Mouse (Mus musculus) midbrain, embryonic 15.5 days (tissue): ENCODE data around the gene Pdzd2. TPM values are rescaled to one million over a fixed set of nuclear protein-coding genes. Genes with fewer than 3 reads are reported as not detected.

ENCODE experiments used
- ATAC-seq: fragments of 200-750 bp; cut with Nextera tagmentation; replicated peaks from 2 replicates; pipeline ENCODE4 v1.8.0; 2017; ENCODE audit warnings: moderate TSS enrichment
- H3K27ac ChIP-seq: fragments of 300-500 bp; sonication (generic); 2 replicates; pipeline ENCODE4 v1.5.1; 2015; ENCODE audit warnings: mild to moderate bottlenecking, inconsistent platforms
- H3K27me3 ChIP-seq: fragments of 300-500 bp; sonication (generic); replicated peaks from 2 replicates; pipeline ENCODE4 v1.6.1; 2015; ENCODE audit warnings: inconsistent platforms
- H3K36me3 ChIP-seq: fragments of 300-500 bp; sonication (generic); replicated peaks from 2 replicates; pipeline ENCODE4 v1.6.1; 2015; ENCODE audit warnings: inconsistent platforms
- H3K4me1 ChIP-seq: fragments of 300-500 bp; sonication (generic); 2 replicates; pipeline ENCODE4 v1.6.1; 2015; ENCODE audit warnings: inconsistent platforms
- H3K4me2 ChIP-seq: fragments of 300-500 bp; sonication (generic); 2 replicates; pipeline ENCODE4 v1.6.1; 2015; ENCODE audit warnings: inconsistent platforms, mild to moderate bottlenecking, moderate library complexity
- H3K4me3 ChIP-seq: fragments of 300-500 bp; sonication (generic); 2 replicates; pipeline ENCODE4 v1.5.1; 2015; ENCODE audit warnings: mild to moderate bottlenecking, inconsistent platforms
- H3K9ac ChIP-seq: fragments of 300-500 bp; sonication (generic); 2 replicates; pipeline ENCODE4 v1.6.1; 2015; ENCODE audit warnings: mild to moderate bottlenecking, inconsistent platforms
- H3K9me3 ChIP-seq: fragments of 300-500 bp; sonication (generic); 2 replicates; pipeline ENCODE4 v1.6.1; 2016; ENCODE audit warnings: inconsistent platforms
- WGBS: fragments of 180-500 bp; shearing (Covaris S2); methylation state at CpG from one replicate; pipeline ENCODE4 v1.1.7; 2015; ENCODE audit warnings: mixed read lengths; 5-methylcytosine and 5-hydroxymethylcytosine counted together
- polyA plus RNA-seq: library from polyadenylated mRNA; unstranded; fragments of >200 nt; fragmentation: Nextera tagmentation; extraction: Ambion mirVana; gene quantifications from 2 replicates; pipeline ENCODE4 v1.2.1, GENCODE M21; 2015

The Pdzd2 gene
- polyA plus RNA-seq, 1 experiment from 2014 or later = 17.5 TPM

DNA sequence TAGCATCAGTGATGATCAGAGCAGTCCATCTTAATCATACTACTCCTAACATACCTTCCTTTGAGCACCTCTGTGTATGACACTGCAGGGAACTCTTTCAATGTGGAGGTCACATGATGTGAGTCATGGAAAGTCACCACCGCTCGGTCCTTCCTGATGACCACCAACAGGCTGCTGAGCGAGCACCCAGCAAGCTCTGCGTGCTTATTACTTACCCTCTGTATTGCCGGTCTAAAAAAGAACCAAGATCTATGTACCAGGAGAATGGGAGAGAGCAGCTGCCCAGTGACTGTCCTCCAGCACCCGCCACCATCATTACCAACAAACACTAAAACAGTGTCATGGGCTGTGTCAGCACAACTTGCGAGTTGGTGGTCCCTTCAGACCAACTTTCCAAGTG is 84.4 kb downstream of the Pdzd2 start:
- WGBS = 97% methylated on average over 7 of the region's 7 CpGs
- ATAC-seq = no peak

DNA sequence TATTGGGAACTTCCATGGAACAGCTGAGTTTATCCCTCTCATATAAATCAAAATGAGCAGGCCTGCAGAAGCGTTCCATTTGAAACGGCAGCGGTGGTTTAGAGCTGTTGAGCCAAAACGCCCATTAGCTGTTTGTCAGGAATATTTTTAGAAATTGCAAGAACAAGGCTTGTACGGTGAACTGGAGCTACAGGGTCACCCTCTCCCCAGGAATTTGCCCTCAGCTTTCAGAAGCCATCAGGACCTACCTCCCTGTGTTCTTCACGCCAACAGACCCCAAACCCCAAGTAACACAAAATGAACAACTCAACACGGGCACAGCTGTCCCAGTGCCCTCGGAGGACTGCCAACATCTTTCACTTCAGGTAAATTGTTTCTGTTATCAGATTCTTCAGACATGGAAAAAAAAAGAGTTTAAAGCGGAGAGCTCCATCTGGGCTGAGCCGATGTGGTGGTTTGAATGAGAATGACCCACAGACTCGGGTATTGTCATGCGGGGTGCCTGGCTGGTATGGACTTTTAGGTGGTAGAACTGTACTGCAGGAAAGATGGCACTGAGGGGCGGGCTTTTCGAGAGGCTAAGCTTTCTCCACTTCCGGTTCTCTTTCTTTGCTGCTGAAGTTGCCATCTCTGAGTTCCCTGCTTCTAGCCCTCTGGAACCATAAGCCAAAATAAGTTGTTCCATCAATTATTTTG is 87.2 kb downstream of the Pdzd2 start:
- no peak overlapping the region for H3K9ac ChIP-seq
- H3K27me3 ChIP-seq = no peaks in the 10 kb centered on the region
- H3K4me2 ChIP-seq = no peak overlapping the region
- no peak overlapping the region for H3K4me3 ChIP-seq
- ATAC-seq = no peak
- no peak overlapping the region for H3K27ac ChIP-seq
- H3K9me3 ChIP-seq = no peaks in the 10 kb centered on the region
- 79% methylated on average over 15 of the region's 15 CpGs for WGBS
- H3K36me3 ChIP-seq = no peaks in the 10 kb centered on the region
- no peaks in the 10 kb centered on the region for H3K4me1 ChIP-seq

More for the DNA sequence above, 84.4 kb downstream of the Pdzd2 start:
- Histone ChIP-seq H3K9me3 (no peaks in the 10 kb centered on the region), H3K36me3 (no peaks in the 10 kb centered on the region), H3K27me3 (no peaks in the 10 kb centered on the region), H3K4me1 (no peaks in the 10 kb centered on the region), H3K27ac (no peak overlapping the region), H3K4me3 (no peak overlapping the region), H3K9ac (no peak overlapping the region), H3K4me2 (no peak overlapping the region)

DNA sequence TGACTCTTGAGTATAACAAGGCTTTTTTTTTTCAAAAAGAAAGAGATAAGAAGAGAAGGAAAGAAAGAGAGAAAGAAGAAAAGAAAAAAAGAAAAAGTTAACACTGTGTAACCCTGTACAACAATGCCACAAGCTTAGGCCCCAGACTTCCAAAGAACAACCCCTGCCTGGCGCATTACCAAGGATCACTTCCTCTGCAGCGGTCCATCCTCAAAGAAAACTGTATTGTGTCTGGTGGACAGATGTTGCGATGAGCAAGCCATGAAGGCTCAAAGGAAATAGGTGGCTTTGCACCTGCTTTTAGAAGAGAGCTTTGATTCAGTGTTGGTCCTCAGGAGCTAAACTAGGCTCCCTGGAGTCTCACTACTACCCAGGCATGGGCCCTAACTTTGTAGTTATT is 89.5 kb downstream of the Pdzd2 start:
- Histone ChIP-seq H3K27ac (no peak overlapping the region), H3K4me3 (no peak overlapping the region), H3K9ac (no peak overlapping the region), H3K4me1 (no peaks in the 10 kb centered on the region), H3K36me3 (no peaks in the 10 kb centered on the region), H3K27me3 (no peaks in the 10 kb centered on the region), H3K4me2 (no peak overlapping the region), H3K9me3 (no peaks in the 10 kb centered on the region)
- WGBS = 84% methylated on average over 3 of the region's 3 CpGs
- no peak for ATAC-seq

DNA sequence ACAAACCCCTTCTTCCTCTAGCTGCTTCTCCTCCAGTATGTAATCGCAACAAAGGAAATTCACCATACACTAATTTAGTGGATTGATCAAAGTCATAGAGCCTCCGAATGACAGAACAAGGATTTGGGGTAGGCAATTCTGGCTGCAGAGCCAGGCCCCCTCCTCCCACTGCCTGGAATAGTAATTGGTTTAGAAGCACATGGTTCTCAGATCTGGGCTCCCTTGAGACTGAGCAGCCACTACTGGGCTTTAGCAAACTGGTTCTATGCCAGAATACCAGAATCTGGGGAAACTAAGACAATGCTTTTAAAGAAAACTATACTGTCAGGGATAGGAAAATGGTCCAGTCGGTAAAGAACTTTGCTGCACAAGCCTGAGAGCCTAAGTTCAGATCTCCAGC is 90.0 kb downstream of the Pdzd2 start:
- WGBS = 78% methylated on average over 3 of the region's 3 CpGs
- Histone ChIP-seq H3K9me3 (no peaks in the 10 kb centered on the region), H3K27ac (no peak overlapping the region), H3K36me3 (no peaks in the 10 kb centered on the region), H3K4me3 (no peak overlapping the region), H3K27me3 (no peaks in the 10 kb centered on the region), H3K9ac (no peak overlapping the region), H3K4me1 (no peaks in the 10 kb centered on the region), H3K4me2 (no peak overlapping the region)
- ATAC-seq = 0 out of 2 replicates have a peak, but pooled peaks have one; percentile 17

DNA sequence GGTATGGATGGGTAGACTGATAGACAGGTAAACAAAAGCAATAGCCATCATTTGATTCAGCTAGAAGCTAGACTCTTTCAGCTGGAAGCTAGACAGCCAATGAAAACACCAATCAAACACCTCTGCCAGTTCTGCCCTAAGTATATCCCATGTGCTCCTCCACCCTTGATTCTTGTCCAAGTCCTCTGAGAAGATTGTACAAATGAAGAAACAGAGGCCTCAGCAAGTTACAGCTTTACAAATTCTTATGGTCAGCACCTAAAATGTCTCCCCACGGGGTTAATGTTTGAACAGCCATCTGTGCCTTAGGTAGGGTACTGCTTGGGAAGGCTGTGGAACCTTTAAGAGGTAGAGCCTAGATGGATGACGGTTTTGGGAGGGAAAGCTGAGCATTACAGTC is 90.6 kb downstream of the Pdzd2 start:
- whole genome bisulfite sequencing = 88% methylated on average over 2 of the region's 2 CpGs
- Histone ChIP-seq H3K9ac (no peak overlapping the region), H3K9me3 (no peaks in the 10 kb centered on the region), H3K4me1 (no peaks in the 10 kb centered on the region), H3K4me2 (no peak overlapping the region), H3K27me3 (no peaks in the 10 kb centered on the region), H3K36me3 (no peaks in the 10 kb centered on the region), H3K27ac (no peak overlapping the region), H3K4me3 (no peak overlapping the region)
- ATAC-seq = no peak

DNA sequence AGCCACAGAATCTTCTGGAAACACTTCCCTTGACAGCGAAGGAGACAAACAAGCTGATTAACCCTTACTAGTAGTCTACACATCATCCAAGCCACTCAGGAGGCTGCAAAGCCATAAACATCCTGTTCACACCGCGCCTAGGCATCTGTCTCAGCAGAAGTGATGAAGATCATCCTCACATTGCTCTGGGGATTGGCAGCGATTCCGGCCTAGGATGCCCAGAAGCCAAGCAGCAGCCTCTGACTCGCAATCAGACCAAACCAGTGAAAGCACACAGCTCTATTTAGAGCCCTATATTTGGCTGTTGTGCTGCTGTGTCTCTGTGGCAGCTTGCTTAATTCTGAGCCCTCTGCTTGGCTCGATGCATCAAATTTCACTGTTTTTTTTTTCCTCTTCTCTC is 99.0 kb downstream of the Pdzd2 start:
- no peak overlapping the region for H3K9ac ChIP-seq
- no peaks in the 10 kb centered on the region for H3K9me3 ChIP-seq
- no peaks in the 10 kb centered on the region for H3K27me3 ChIP-seq
- 93% methylated on average over 7 of the region's 7 CpGs for WGBS
- H3K4me3 ChIP-seq = no peak overlapping the region
- no peak for ATAC-seq
- H3K36me3 ChIP-seq = no peaks in the 10 kb centered on the region
- no peaks in the 10 kb centered on the region for H3K4me1 ChIP-seq
- H3K27ac ChIP-seq = no peak overlapping the region
- H3K4me2 ChIP-seq = no peak overlapping the region

DNA sequence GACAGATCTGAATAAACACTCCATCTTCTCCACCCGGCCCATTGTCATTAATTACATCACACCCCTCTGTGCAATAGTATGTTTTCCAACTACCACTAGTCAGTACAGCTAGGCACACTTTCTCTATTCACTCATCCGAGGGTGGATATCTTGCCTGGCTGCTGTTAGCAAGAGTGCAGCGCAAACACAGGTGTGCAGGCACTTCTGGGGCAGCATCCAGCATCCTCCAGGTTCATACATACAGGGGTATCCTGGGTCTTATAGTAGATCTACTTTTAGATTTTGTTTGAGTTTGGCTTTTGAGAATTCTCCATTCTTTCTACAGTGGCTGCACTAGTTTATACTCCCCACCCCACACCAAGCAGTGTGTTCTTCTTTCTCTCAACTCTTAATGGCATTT is 99.9 kb downstream of the Pdzd2 start:
- H3K4me1 ChIP-seq = no peaks in the 10 kb centered on the region
- no peaks in the 10 kb centered on the region for H3K27me3 ChIP-seq

DNA sequence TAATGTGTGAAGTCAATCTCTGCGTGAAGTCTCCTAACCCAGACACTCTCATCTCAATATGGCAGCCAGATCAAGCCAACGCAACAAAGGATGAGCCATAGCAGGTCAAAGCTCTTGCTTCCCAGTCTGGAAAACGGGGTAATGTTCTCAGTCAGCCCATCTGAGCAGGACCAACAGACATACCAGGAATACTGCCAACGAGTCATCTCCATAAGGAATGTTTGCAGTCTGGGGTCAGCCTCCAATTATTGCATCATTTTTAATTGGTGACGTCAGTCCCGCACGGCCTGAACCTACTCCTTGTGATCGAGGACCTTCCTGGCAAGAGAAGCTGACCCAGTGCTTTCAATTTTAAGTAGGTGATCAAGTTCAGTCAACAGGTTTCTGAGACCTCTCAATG is 100.5 kb downstream of the Pdzd2 start:
- no peaks in the 10 kb centered on the region for H3K9me3 ChIP-seq

More for the DNA sequence above, 99.9 kb downstream of the Pdzd2 start:
- H3K9me3 ChIP-seq = no peaks in the 10 kb centered on the region
- no peaks in the 10 kb centered on the region for H3K36me3 ChIP-seq
- no peak overlapping the region for H3K4me2 ChIP-seq
- H3K4me3 ChIP-seq = no peak overlapping the region
- no peak overlapping the region for H3K9ac ChIP-seq
- ATAC-seq = no peak
- H3K27ac ChIP-seq = no peak overlapping the region
- 88% methylated on average over 3 of the region's 3 CpGs for WGBS

DNA sequence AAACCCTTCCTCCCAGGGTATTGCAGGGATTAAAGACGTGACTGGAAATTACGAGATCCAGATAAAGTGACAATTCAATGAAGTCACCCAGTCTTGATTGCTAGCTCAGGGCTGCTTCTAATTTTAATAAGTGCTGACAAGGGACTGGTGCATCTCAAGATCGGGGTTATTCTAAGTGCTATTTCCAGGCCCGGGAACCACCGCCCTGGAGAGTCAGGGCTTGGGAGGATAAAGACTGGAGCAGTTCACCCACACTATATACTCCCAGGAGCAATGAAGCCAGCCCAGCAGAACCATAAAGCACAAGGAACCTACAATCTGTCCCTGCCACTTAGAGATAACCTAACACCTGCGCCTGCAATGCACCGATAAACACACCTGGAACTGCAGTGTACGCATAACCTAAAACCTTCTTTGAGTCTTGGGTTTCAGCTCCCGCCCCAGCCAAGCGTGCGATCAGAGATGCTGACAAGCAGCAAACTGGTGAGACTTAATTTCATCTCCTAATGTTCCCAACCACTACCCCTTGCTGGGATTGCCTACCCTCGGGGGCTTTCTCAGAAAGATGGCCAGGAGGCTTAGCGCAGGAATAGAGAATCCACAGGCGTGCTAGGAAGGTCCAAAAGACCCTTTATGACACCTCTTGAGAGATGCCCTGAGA is 101.2 kb downstream of the Pdzd2 start:
- 85% methylated on average over 14 of the region's 14 CpGs for WGBS

More for the DNA sequence above, 100.5 kb downstream of the Pdzd2 start:
- H3K27me3 ChIP-seq = no peaks in the 10 kb centered on the region
- WGBS = 89% methylated on average over 8 of the region's 8 CpGs
- H3K9ac ChIP-seq = no peak overlapping the region
- H3K4me1 ChIP-seq = no peaks in the 10 kb centered on the region
- no peak overlapping the region for H3K4me3 ChIP-seq
- no peak overlapping the region for H3K4me2 ChIP-seq
- H3K27ac ChIP-seq = no peak overlapping the region
- ATAC-seq = no peak
- no peaks in the 10 kb centered on the region for H3K36me3 ChIP-seq

DNA sequence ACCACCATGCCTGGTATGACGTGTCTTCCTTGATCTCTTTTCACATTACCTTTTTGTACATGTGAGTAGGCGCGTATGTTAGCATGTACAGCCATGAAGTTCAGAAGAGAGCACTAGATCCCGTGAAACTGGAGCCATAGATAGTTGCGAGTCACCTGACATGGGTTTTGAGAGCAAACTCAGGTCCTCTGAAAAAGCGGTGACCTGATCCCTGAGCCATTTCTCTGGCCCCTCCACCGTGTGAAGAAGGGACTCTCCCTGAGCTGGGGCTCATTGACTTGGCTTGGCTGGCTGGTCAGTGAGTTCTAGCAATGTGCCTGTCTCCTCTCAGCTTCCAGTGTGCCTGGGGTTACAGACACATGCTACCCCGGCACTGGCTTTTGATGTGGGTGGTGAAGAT is 102.2 kb downstream of the Pdzd2 start:
- no peaks in the 10 kb centered on the region for H3K4me1 ChIP-seq
- 94% methylated on average over 8 of the region's 8 CpGs for WGBS
- H3K27ac ChIP-seq = no peak overlapping the region
- H3K27me3 ChIP-seq = no peaks in the 10 kb centered on the region
- no peak overlapping the region for H3K9ac ChIP-seq
- H3K9me3 ChIP-seq = no peaks in the 10 kb centered on the region
- H3K4me2 ChIP-seq = no peak overlapping the region
- H3K4me3 ChIP-seq = no peak overlapping the region
- no peak for ATAC-seq
- H3K36me3 ChIP-seq = no peaks in the 10 kb centered on the region

More for the DNA sequence above, 101.2 kb downstream of the Pdzd2 start:
- Histone ChIP-seq H3K36me3 (no peaks in the 10 kb centered on the region), H3K27ac (no peak overlapping the region), H3K9me3 (no peaks in the 10 kb centered on the region), H3K27me3 (no peaks in the 10 kb centered on the region), H3K4me2 (no peak overlapping the region), H3K4me3 (no peak overlapping the region), H3K9ac (no peak overlapping the region), H3K4me1 (no peaks in the 10 kb centered on the region)
- 0 out of 2 replicates have a peak, but pooled peaks have one; percentile 37 for ATAC-seq

DNA sequence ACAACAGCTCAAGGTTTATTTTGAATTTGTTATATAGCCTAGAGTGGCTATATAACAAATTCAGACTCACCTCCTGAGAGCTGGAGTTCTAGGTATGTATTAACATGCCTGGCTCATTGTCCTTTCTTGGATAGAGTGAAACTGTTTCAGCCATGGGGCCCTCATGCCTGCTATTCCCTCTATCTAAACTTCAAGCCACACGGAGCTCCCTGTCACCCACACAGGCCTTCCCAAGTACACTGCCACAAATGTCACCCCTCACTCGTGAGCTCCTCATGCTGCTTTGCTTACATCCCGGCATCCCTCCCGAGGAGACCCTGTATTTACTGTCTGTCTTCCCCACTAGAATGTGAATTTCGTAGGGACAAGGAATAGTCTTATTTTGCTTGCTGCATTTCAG is 103.3 kb downstream of the Pdzd2 start:
- H3K4me2 ChIP-seq = no peak overlapping the region
- 90% methylated on average over 5 of the region's 5 CpGs for WGBS
- no peaks in the 10 kb centered on the region for H3K27me3 ChIP-seq
- no peak for ATAC-seq
- H3K36me3 ChIP-seq = no peaks in the 10 kb centered on the region
- no peak overlapping the region for H3K4me3 ChIP-seq
- no peak overlapping the region for H3K27ac ChIP-seq
- no peak overlapping the region for H3K9ac ChIP-seq
- no peaks in the 10 kb centered on the region for H3K9me3 ChIP-seq
- no peaks in the 10 kb centered on the region for H3K4me1 ChIP-seq

DNA sequence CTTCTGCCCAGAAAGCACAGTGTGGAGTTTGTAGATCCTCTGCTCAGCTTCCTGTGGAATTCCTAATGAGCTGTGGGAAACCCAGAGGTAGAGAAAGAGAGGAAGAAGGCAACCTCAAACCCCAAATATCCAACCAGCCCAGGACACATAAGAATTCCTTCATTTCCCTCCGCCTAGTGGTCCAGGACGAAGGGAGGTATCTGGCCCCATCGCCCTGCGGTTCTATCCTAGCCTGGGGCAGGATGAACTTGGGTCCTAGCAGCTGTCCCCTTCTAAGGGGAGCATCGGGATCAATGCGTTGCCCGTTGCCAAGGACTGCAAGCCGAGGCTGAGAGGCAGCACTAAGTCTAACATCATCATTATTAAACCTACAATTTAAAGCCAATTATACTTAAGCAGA is 104.8 kb downstream of the Pdzd2 start:
- H3K27me3 ChIP-seq = no peaks in the 10 kb centered on the region
- H3K27ac ChIP-seq = no peak overlapping the region
- no peak for ATAC-seq

DNA sequence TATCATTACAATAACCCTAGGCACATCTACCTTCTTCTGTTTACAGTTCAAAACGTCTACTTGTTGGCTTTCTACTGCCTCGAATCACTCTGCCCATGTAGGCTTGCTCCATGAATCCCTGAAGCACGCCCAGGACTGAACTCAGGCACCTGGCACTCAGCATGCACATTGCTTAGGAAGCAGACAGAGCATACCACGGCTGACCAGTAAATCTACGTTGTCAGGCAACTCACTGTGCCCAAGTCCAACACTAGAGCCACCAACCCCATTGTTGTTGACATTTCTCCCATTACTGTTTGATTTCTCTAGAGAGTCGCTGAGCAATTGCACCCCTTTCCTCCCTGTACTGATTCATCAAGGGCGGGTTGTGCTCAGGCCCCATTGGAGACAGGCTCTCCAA is 110.6 kb downstream of the Pdzd2 start:
- no peak overlapping the region for H3K4me2 ChIP-seq
- no peaks in the 10 kb centered on the region for H3K9me3 ChIP-seq
- no peaks in the 10 kb centered on the region for H3K36me3 ChIP-seq
- no peaks in the 10 kb centered on the region for H3K4me1 ChIP-seq
- no peak overlapping the region for H3K9ac ChIP-seq
- 91% methylated on average over 7 of the region's 7 CpGs for WGBS
- H3K4me3 ChIP-seq = no peak overlapping the region
- no peak overlapping the region for H3K27ac ChIP-seq
- no peaks in the 10 kb centered on the region for H3K27me3 ChIP-seq
- ATAC-seq = no peak

More for the DNA sequence above, 104.8 kb downstream of the Pdzd2 start:
- H3K4me2 ChIP-seq = no peak overlapping the region
- no peaks in the 10 kb centered on the region for H3K36me3 ChIP-seq
- no peaks in the 10 kb centered on the region for H3K4me1 ChIP-seq
- no peak overlapping the region for H3K9ac ChIP-seq
- 71% methylated on average over 8 of the region's 8 CpGs for WGBS
- no peaks in the 10 kb centered on the region for H3K9me3 ChIP-seq
- H3K4me3 ChIP-seq = no peak overlapping the region
